In genomic region chrX:20704295-20705082, GRCm38 (mm10) we compare ENCODE assay signal across 8 mouse cellular contexts. TPM values are rescaled to one million over a fixed set of nuclear protein-coding genes. Genes with fewer than 3 reads are reported as not detected.
DNase-seq lines count a peak whose midpoint lies in the region; ATAC-seq lines count a peak whose summit lies in the region.

No protein-coding gene starts in this region.

- H3K9ac ChIP-seq in hindbrain, embryonic 15.5 days = peak overlapping the region; percentile 65

- ATAC-seq in activated CD4-positive, CD25-positive, alpha-beta regulatory T cell, adult 4 months = peak; percentile 87
- ATAC-seq in hindbrain, embryonic 15.5 days (ENCODE audit: low FRiP score, low read depth) = peak; percentile 93

- no peaks in the 10 kb centered on the region for H3K36me3 ChIP-seq in hindbrain, embryonic 15.5 days

- no peaks in the 10 kb centered on the region for H3K4me1 ChIP-seq in hindbrain, embryonic 15.5 days (replicated peaks)

- 17% methylated on average over 31 of the region's 32 CpGs for WGBS in hindbrain, embryonic 15.5 days

- peak overlapping the region; percentile 62 for H3K4me3 ChIP-seq in hindbrain, embryonic 15.5 days

- peak; percentile 41 to 63 for DNase-seq in cerebellum, postnatal 4 days (ENCODE audit: low spot score in 2 of 2)
- peak; percentile 62 for DNase-seq in gastrocnemius, adult 18-20 months (ENCODE audit: low spot score)
- DNase-seq in left cerebral cortex, adult 18-20 months (ENCODE audit: low spot score in 2 of 2) = peak; percentile 63 to 77
- DNase-seq in lung, postnatal 4 days = peak; percentile 86 to 94
- peak; percentile 79 to 81 for DNase-seq in right cerebral cortex, adult 2 months (ENCODE audit: low spot score in 2 of 2)
- DNase-seq in urinary bladder, postnatal 14 days (ENCODE audit: low spot score) = peak; percentile 80

- H3K27me3 ChIP-seq in hindbrain, embryonic 15.5 days = no peaks in the 10 kb centered on the region

- H3K9me3 ChIP-seq in hindbrain, embryonic 15.5 days = no peaks in the 10 kb centered on the region

- H3K27ac ChIP-seq in hindbrain, embryonic 15.5 days (replicated peaks) = peak overlapping the region; percentile 90

- H3K4me2 ChIP-seq in hindbrain, embryonic 15.5 days = peak overlapping the region; percentile 47

RNA-seq across cellular contexts. Expression of gene Usp11, which starts 0.8 kb away (rescaled TPM):
- polyA plus RNA-seq in activated CD4-positive, CD25-positive, alpha-beta regulatory T cell, adult 4 months (2017; shearing (Covaris generic)) = 1 to 10 TPM; 6.1 to 6.6 TPM
- 1 to 10 TPM; 1.5 to 2.3 TPM for total RNA-seq in gastrocnemius, adult 18-20 months (2021)
- 92.1 and 96.5 TPM in 2 replicates for polyA plus RNA-seq in hindbrain, embryonic 15.5 days (2015; fragmentation: Nextera tagmentation; extraction: Ambion mirVana)
- total RNA-seq in left cerebral cortex, adult 18-20 months (2021) = 100 to 1,000 TPM; 109 to 123 TPM

RNA-seq across cellular contexts. Expression of gene Cdk16, which starts 16.7 kb away (rescaled TPM):
- 1 to 10 TPM; 6.7 to 8.4 TPM for polyA plus RNA-seq in activated CD4-positive, CD25-positive, alpha-beta regulatory T cell, adult 4 months (2017; shearing (Covaris generic))
- total RNA-seq in gastrocnemius, adult 18-20 months (2021) = 100 to 1,000 TPM; 103 to 117 TPM
- polyA plus RNA-seq in hindbrain, embryonic 15.5 days (2015; fragmentation: Nextera tagmentation; extraction: Ambion mirVana) = 159 and 183 TPM in 2 replicates
- total RNA-seq in left cerebral cortex, adult 18-20 months (2021) = 100 to 1,000 TPM; 235 to 249 TPM

RNA-seq across cellular contexts. Expression of gene Uba1, which starts 46.4 kb away (rescaled TPM):
- 100 to 1,000 TPM; 118 to 150 TPM for polyA plus RNA-seq in activated CD4-positive, CD25-positive, alpha-beta regulatory T cell, adult 4 months (2017; shearing (Covaris generic))
- total RNA-seq in gastrocnemius, adult 18-20 months (2021) = 100 to 1,000 TPM; 138 to 146 TPM
- 350 and 364 TPM in 2 replicates for polyA plus RNA-seq in hindbrain, embryonic 15.5 days (2015; fragmentation: Nextera tagmentation; extraction: Ambion mirVana)
- total RNA-seq in left cerebral cortex, adult 18-20 months (2021) = 100 to 1,000 TPM; 348 to 355 TPM

Comparison
In these comparisons a context has a peak if more than half of its experiments do, and no peak if none do; other contexts are left out.
1. Peak in every context shown above with its lines: DNase-seq, ATAC-seq, H3K4me3 ChIP-seq and H3K27ac ChIP-seq.
2. RNA of gene Usp11, which starts 0.8 kb away (total RNA-seq): 109 to 123 TPM in left cerebral cortex, adult 18-20 months; 1.5 to 2.3 TPM in gastrocnemius, adult 18-20 months; every median in the first group is over 10 times any median in the second.